32 mouse cellular contexts compared by ENCODE assay signal in genomic region chr5:107516087-107516486, GRCm38 (mm10). TPM values are rescaled to one million over a fixed set of nuclear protein-coding genes. Genes with fewer than 3 reads are reported as not detected.
"Had no signal": no experiment of that assay in that cellular context is flagged by ENCODE, and none has a peak within 500 bp of the region (broad histone marks: within the 10 kb centered on the region; RNA-seq: fewer than 3 reads in every experiment).

No protein-coding gene starts in this region.

- H3K27me3 ChIP-seq: heart, embryonic 13.5 days; heart, embryonic 15.5 days; hindbrain, embryonic 13.5 days; hindbrain, embryonic 15.5 days; kidney, embryonic 15.5 days; limb, embryonic 13.5 days; limb, embryonic 15.5 days; liver, embryonic 12.5 days had no signal

- DNase-seq: gastrocnemius, postnatal 10 days; gastrocnemius, postnatal 25 days; heart, adult 18-20 months; heart, postnatal 14 days; heart, postnatal 36 days; kidney, adult 11 months; kidney, adult 2 months; kidney, adult 9 months; kidney, postnatal 14 days; kidney, postnatal 36 days; layer of hippocampus, adult 9-11 months; layer of hippocampus, postnatal 36 days; left cerebral cortex, postnatal 4 days had no signal

- H3K27ac ChIP-seq: heart, embryonic 10.5 days; heart, embryonic 13.5 days; heart, embryonic 15.5 days; hindbrain, embryonic 13.5 days; hindbrain, embryonic 15.5 days; hindbrain, postnatal 0 days; kidney, embryonic 15.5 days; kidney, postnatal 0 days; limb, embryonic 13.5 days; limb, embryonic 15.5 days; liver, embryonic 12.5 days; liver, embryonic 14.5 days had no signal

- H3K9me3 ChIP-seq: heart, embryonic 10.5 days; heart, embryonic 13.5 days; heart, embryonic 15.5 days; hindbrain, embryonic 13.5 days; hindbrain, embryonic 15.5 days; kidney, embryonic 15.5 days; limb, embryonic 13.5 days; limb, embryonic 15.5 days; liver, embryonic 12.5 days had no signal

- H3K36me3 ChIP-seq: heart, embryonic 10.5 days; heart, embryonic 13.5 days; heart, embryonic 15.5 days; hindbrain, embryonic 13.5 days; kidney, embryonic 15.5 days; limb, embryonic 13.5 days; limb, embryonic 15.5 days; liver, embryonic 12.5 days had no signal

- H3K4me2 ChIP-seq: heart, embryonic 13.5 days; heart, embryonic 15.5 days; hindbrain, embryonic 13.5 days; hindbrain, embryonic 15.5 days; kidney, embryonic 15.5 days; limb, embryonic 13.5 days; limb, embryonic 15.5 days; liver, embryonic 12.5 days had no signal

- H3K4me1 ChIP-seq: heart, embryonic 10.5 days; heart, embryonic 13.5 days; heart, embryonic 15.5 days; hindbrain, embryonic 15.5 days; kidney, embryonic 15.5 days; limb, embryonic 13.5 days; limb, embryonic 15.5 days had no signal

- ATAC-seq: hindbrain, postnatal 0 days; intestine, embryonic 16.5 days had no signal

- H3K4me3 ChIP-seq: heart, embryonic 10.5 days; heart, embryonic 13.5 days; heart, embryonic 15.5 days; hindbrain, embryonic 13.5 days; hindbrain, embryonic 15.5 days; kidney, embryonic 15.5 days; limb, embryonic 13.5 days; limb, embryonic 15.5 days; liver, embryonic 12.5 days had no signal

- H3K9ac ChIP-seq: heart, embryonic 13.5 days; heart, embryonic 15.5 days; hindbrain, embryonic 13.5 days; hindbrain, embryonic 15.5 days; kidney, embryonic 15.5 days; limb, embryonic 13.5 days; limb, embryonic 15.5 days; liver, embryonic 12.5 days; liver, embryonic 14.5 days had no signal

RNA-seq across cellular contexts. Expression of gene Gm42669, which starts 8.7 kb away (rescaled TPM):
- total RNA-seq: gastrocnemius, adult 18-20 months; gastrocnemius, postnatal 25 days; heart, adult 18-20 months; hematopoietic stem cell, adult 5-6 weeks had no signal
- polyA plus RNA-seq: kidney, adult 2 months; large intestine, adult 2 months; liver, adult 2 months; liver, embryonic 12.5 days had no signal

RNA-seq across cellular contexts. Expression of gene 1700028K03Rik, which starts 18.4 kb away (rescaled TPM):
- total RNA-seq: gastrocnemius, postnatal 25 days; granulocyte monocyte progenitor cell, adult 5-6 weeks; heart, adult 18-20 months; heart, adult 8-10 months; heart, postnatal 14 days; heart, postnatal 36 days; hematopoietic stem cell, adult 5-6 weeks had no signal
- polyA plus RNA-seq: kidney, adult 2 months; large intestine, adult 2 months; liver, adult 2 months had no signal
